Mouse (Mus musculus) left cerebral cortex, adult 8-10 months (tissue): ENCODE results near the gene Tbc1d8. TPM values are rescaled to one million over a fixed set of nuclear protein-coding genes. Genes with fewer than 3 reads are reported as not detected.
A peak's percentile ranks its signal among the peaks of the same experiment; 100 is the strongest.

Experiments used
- DNase-seq, 2 experiments: peaks; one replicate each; pipeline ENCODE4 v3.0.0; 2022; ENCODE audit warnings: low spot score in 2 of 2
- total RNA-seq, 4 experiments: library from RNA; stranded (reverse); gene quantifications; 2 replicates each; pipeline ENCODE4 v1.2.4; 2022

The Tbc1d8 gene
- total RNA-seq, 4 experiments from 2014 or later, result 28.5 to 32.2 (median 29.6) TPM

GRCm38 (mm10) chr1:39448819-39449218, 29.7 kb downstream of the Tbc1d8 start:
- no peak for DNase-seq

GRCm38 (mm10) chr1:39448238-39448637, 30.3 kb downstream of the Tbc1d8 start:
- no peak for DNase-seq

GRCm38 (mm10) chr1:39446178-39446577, 32.4 kb downstream of the Tbc1d8 start:
- DNase-seq, result peak; percentile 42 to 89

- DNase-seq, result no peak
Observed at GRCm38 (mm10) chr1:39445303-39446050, 33.1 kb downstream of the Tbc1d8 start.

- DNase-seq, result no peak
Observed at GRCm38 (mm10) chr1:39443764-39444163, 34.8 kb downstream of the Tbc1d8 start.

GRCm38 (mm10) chr1:39441686-39442085, 36.9 kb downstream of the Tbc1d8 start:
- DNase-seq, result peak in 1 of 2 experiments; percentile 68

- DNase-seq, result no peak
Observed at GRCm38 (mm10) chr1:39439661-39440548, 38.6 kb downstream of the Tbc1d8 start.

GRCm38 (mm10) chr1:39438629-39439028, 39.9 kb downstream of the Tbc1d8 start:
- DNase-seq, result no peak

GRCm38 (mm10) chr1:39434264-39434663, 44.3 kb downstream of the Tbc1d8 start:
- DNase-seq, result no peak

GRCm38 (mm10) chr1:39430020-39430419, 48.5 kb downstream of the Tbc1d8 start:
- DNase-seq, result no peak

- no peak for DNase-seq
Observed at GRCm38 (mm10) chr1:39429015-39429414, 49.5 kb downstream of the Tbc1d8 start.

- no peak for DNase-seq
Observed at GRCm38 (mm10) chr1:39428280-39428679, 50.3 kb downstream of the Tbc1d8 start.

- no peak for DNase-seq
Observed at GRCm38 (mm10) chr1:39425497-39425896, 53.1 kb downstream of the Tbc1d8 start.

GRCm38 (mm10) chr1:39420987-39421386, 57.6 kb downstream of the Tbc1d8 start:
- no peak for DNase-seq

- no peak for DNase-seq
Observed at GRCm38 (mm10) chr1:39418852-39419251, 59.7 kb downstream of the Tbc1d8 start.

- DNase-seq, result no peak
Observed at GRCm38 (mm10) chr1:39417817-39418216, 60.7 kb downstream of the Tbc1d8 start.

- DNase-seq, result no peak
Observed at GRCm38 (mm10) chr1:39410085-39410821, 68.3 kb downstream of the Tbc1d8 start.

- no peak for DNase-seq
Observed at GRCm38 (mm10) chr1:39408668-39409067, 69.9 kb downstream of the Tbc1d8 start.

- no peak for DNase-seq
Observed at GRCm38 (mm10) chr1:39408123-39408522, 70.4 kb downstream of the Tbc1d8 start.

- no peak for DNase-seq
Observed at GRCm38 (mm10) chr1:39407108-39407507, 71.4 kb downstream of the Tbc1d8 start.

- DNase-seq, result no peak
Observed at GRCm38 (mm10) chr1:39400173-39400572, 78.4 kb downstream of the Tbc1d8 start.

- no peak for DNase-seq
Observed at GRCm38 (mm10) chr1:39399228-39399627, 79.3 kb downstream of the Tbc1d8 start.
